Mouse (Mus musculus) cerebellum, adult (tissue): ENCODE results near the gene Sptlc2.
"Not testable (repeated sequence)": the region's sequence is repeated elsewhere in the genome, so short reads cannot be mapped to it uniquely, and the experiment has no call there.

Experiments used
- ATAC-seq: cut with Nextera tagmentation; 2 replicates; pipeline ENCODE4 v1.9.2; 2017; ENCODE audit warnings: mild to moderate bottlenecking, moderate library complexity, mixed read lengths; ENCODE audit not compliant: insufficient number of reproducible peaks, low FRiP score, low TSS enrichment

The Sptlc2 gene

GRCm38 (mm10) chr12:87282743-87283142 is 105.4 kb downstream of the Sptlc2 start:
- no peak for ATAC-seq

DNA sequence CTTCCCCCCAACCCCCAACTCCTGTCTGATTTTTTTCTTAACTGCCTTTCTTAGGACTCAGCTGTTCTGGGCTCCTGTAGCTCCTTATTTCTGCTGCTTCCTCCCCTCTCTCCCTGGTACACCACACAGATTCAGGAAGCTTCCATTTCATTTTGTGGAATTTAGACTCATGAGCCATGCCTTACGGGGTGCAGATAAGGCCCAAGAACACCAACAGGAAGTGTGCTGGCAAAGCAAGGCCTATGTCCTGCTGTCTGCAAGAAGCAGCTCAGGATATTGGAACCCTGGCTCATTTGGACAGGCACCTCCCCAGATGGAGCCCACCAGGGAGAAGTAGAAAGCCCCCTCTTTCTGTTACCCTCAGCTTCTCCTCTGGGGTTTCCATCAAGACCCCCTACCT is 106.4 kb downstream of the Sptlc2 start:
- ATAC-seq, result no peak

- ATAC-seq, result no peak
Measured at GRCm38 (mm10) chr12:87279879-87280278, 108.3 kb downstream of the Sptlc2 start.

DNA sequence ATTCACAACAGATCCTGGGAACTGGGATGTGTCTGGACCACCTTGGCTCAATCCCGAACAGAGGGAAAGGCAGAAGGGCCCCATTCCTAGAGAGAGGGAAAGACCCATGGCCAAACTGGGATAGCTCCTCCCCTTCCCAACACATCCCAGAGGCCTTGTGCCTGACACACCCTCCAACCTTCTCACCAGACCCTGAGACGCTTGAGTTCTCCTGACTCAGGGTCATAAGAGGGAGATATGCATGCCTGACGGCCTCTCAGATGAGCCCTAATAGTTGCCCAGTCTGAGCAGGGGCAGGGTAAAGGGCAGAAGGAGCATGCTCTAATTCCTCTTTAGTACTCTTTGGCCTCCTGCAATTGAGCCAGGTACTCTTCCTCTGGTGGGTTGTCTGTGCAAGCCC is 108.8 kb downstream of the Sptlc2 start:
- ATAC-seq, result no peak

DNA sequence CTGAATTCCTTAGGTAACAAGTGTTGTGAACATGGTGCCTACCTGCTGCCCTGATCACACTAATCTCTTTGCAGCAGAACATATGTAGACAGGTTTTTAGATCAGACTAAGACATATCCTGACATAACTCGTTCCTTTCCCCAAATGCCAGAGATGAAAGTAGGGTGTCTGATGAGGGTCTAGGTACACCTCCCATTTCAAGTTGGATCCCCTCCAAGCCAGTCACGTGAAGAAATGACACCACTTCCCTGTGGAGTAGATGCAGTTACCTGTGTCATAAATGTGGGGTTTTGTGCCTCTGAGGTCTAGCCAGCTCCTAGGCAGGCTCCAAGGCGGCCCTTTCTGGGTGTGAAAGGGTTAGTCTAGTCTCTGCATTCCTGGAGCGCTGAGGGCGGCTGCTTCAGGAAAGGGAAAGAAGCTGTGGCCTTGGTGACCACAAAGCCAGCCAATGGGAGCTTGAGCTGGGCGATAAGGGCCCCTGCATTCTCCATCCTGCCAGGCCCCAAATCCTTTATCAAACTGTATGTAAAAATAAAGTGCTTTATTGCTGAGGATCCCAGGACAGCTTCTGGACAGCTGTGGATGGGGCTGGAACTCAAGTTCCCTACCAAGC is 109.9 kb downstream of the Sptlc2 start:
- no peak for ATAC-seq

DNA sequence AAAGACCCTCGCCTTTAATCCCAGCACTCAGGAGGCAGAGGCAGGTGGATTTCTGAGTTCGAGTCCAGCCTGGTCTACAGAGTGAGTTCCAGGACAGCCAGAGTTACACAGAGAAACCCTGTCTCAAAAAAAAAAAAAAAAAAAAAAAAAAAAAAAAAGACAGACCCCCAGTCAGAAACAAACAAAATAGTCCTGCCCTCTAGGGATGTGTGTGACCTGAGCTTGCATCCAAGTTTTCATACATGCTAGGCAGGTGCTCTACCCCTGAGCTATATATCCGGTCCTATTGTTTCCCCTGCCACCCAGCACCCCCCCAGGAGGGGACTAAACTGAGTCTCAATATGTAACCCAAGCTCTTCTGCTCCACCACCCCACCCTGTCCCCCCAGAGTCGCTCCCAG is 110.9 kb downstream of the Sptlc2 start:
- not testable (repeated sequence) for ATAC-seq

- ATAC-seq, result no peak
Measured at GRCm38 (mm10) chr12:87274853-87275831, 113.0 kb downstream of the Sptlc2 start.

GRCm38 (mm10) chr12:87267682-87268081 is 120.5 kb downstream of the Sptlc2 start:
- no peak for ATAC-seq

- ATAC-seq, result no peak
Measured at GRCm38 (mm10) chr12:87266827-87267603, 121.1 kb downstream of the Sptlc2 start.

GRCm38 (mm10) chr12:87266108-87266826 is 121.9 kb downstream of the Sptlc2 start, which contains the start of the genes Vipas39 and Ahsa1:
Gene Vipas39 (minus strand): TSS chr12:87266256.
Gene Ahsa1 (plus strand): TSS chr12:87266479.
- ATAC-seq, result peak; percentile 96

- ATAC-seq, result no peak
Measured at GRCm38 (mm10) chr12:87265444-87265843, 122.7 kb downstream of the Sptlc2 start.

DNA sequence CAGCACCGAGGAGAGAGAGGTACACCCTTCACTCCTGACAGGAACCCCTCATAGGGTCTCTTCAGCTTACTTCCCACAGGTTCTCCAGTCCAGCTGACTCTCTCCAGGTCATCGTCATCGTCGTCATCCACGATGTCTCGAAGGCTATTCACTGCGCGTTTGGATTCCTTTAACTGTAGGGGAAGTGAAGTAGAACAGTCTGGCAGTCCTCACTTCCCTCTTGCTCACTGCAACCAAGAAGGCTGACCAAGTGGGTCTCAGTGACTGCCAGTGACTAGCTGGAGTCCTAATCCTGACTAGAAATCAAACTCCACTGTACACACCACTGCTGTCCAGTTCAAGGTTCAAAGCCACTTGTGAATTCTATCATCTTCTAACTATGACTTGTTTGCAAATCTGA is 127.6 kb downstream of the Sptlc2 start:
- ATAC-seq, result no peak

DNA sequence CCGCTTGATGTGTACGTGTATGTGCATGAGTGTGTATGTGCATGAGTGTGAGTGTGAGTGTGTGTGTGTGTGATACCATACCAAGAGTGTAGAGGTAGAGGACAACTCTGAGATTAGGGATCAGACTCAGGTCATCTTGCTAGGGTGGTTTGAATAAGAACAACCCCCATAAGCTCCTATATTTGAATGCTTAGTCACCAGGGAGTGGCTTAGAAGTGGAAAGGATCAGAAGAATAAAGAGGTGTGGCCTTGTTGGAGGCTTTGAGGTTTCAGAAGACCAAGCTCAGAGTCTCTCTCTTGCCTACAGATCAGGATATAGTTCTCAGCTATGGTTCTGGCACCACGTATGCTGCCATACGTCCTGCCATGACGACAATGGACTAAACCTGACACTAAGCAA is 131.5 kb downstream of the Sptlc2 start:
- no peak for ATAC-seq
